Mouse (Mus musculus): Measurements from ENCODE around the gene Pif1. TPM values are rescaled to one million over a fixed set of nuclear protein-coding genes. Genes with fewer than 3 reads are reported as not detected.
A peak's percentile ranks its signal among the peaks of the same experiment; 100 is the strongest.

The Pif1 gene
- polyA plus RNA-seq, 1 experiment from 2014 or later: 9.5 TPM

DNA sequence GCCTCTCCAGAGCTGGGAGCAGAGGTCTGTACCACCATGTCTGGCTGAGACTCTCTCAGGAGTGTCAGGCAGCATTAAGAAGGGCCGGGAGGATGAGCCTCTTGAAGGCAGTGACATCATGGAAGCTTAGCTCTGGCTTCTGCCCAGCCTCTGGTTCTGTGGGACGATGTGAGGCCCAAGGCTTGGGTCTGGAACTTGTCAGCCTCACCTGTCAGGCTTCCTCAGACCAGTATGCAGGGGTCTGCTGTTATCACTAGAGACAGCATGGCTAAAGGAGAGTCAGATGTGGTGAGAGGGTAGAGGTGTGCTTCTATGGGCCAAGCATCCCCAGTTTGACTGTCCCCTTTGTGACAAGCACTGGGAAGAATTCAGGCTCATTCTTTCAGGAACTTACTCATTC is 26.1 kb downstream of the Pif1 start:
- peak overlapping the region; percentile 65 for H3K27ac ChIP-seq (ENCODE audit: low read depth, low read length)
- peaks cover 8% of the 10 kb centered on the region; the same call in 1 of the 2 replicates for H3K4me1 ChIP-seq (ENCODE audit: control insufficient read depth, insufficient read depth, low read length)
- peak overlapping the region; percentile 6; the same call in 1 of the 2 replicates for H3K4me2 ChIP-seq
- WGBS (ENCODE audit: insufficient replicate concordance): 4% methylated on average over 2 of the region's 2 CpGs
- H3K9me3 ChIP-seq (replicated peaks; ENCODE audit: control insufficient read depth, low read length): no peaks in the 10 kb centered on the region
- no peaks in the 10 kb centered on the region for H3K36me3 ChIP-seq (ENCODE audit: control insufficient read depth, insufficient read depth, low read length)
- H3K27me3 ChIP-seq (ENCODE audit: control insufficient read depth, insufficient read depth, low read length): no peaks in the 10 kb centered on the region
- H3K9ac ChIP-seq (ENCODE audit: low read depth, low read length): no peak overlapping the region
- ATAC-seq (replicated peaks; ENCODE audit: insufficient number of reproducible peaks, low FRiP score, low TSS enrichment): peak; percentile 76
- no peak overlapping the region for H3K4me3 ChIP-seq (ENCODE audit: low read depth, low read length)

DNA sequence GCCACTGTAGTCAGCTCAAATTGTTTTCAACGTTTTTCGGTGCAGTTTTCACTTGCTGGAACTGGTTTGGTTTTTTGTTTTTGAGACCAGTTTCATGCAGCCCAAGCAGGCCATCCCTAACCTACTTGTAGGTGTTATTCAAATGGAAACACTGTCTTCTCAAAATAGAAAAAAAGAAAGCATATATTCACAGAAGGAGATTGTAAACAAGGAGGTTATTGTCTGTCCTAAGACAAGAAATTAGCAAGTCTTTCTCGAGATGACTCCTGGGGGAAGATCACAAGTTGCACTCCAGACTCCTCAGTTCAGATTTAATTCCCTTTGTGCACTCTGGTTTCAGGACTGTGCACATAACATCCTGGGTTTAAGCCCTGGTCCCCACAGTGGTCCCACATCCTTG is 32.4 kb downstream of the Pif1 start:
- no peak for ATAC-seq (replicated peaks; ENCODE audit: insufficient number of reproducible peaks, low FRiP score, low TSS enrichment)
- WGBS (ENCODE audit: insufficient replicate concordance): 66% methylated on average over 3 of the region's 3 CpGs
- no peak overlapping the region for H3K27ac ChIP-seq (ENCODE audit: low read depth, low read length)

DNA sequence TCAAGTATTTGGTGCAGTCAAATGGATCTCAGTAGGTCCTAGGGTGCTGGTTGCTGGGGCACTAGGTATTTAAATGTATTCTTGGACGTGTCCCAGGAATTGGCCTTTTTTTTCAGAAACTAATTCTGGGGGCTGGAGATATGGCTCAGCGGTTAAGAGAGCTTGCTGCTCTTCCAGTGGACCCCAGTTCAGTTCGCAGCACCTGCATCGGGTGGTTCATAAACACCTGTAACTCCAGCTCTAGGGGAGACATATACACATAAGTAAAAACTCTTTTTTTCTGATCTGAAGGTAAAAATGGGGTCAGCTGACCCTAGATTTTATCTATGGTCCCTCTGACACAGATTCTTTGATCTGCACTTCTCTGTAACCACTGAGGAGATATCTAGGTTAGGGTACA is 34.2 kb downstream of the Pif1 start:
- no peak overlapping the region for H3K4me2 ChIP-seq
- WGBS (ENCODE audit: insufficient replicate concordance): 85% methylated on average over 4 of the region's 4 CpGs
- no peak overlapping the region for H3K4me3 ChIP-seq (ENCODE audit: low read depth, low read length)
- no peaks in the 10 kb centered on the region for H3K4me1 ChIP-seq (ENCODE audit: control insufficient read depth, insufficient read depth, low read length)
- no peak for ATAC-seq (replicated peaks; ENCODE audit: insufficient number of reproducible peaks, low FRiP score, low TSS enrichment)
- H3K36me3 ChIP-seq (ENCODE audit: control insufficient read depth, insufficient read depth, low read length): no peaks in the 10 kb centered on the region
- no peaks in the 10 kb centered on the region for H3K27me3 ChIP-seq (ENCODE audit: control insufficient read depth, insufficient read depth, low read length)
- H3K9me3 ChIP-seq (replicated peaks; ENCODE audit: control insufficient read depth, low read length): no peaks in the 10 kb centered on the region
- H3K9ac ChIP-seq (ENCODE audit: low read depth, low read length): no peak overlapping the region
- no peak overlapping the region for H3K27ac ChIP-seq (ENCODE audit: low read depth, low read length)

More for the DNA sequence above, 32.4 kb downstream of the Pif1 start:
- no peaks in the 10 kb centered on the region for H3K27me3 ChIP-seq (ENCODE audit: control insufficient read depth, insufficient read depth, low read length)
- no peaks in the 10 kb centered on the region for H3K4me1 ChIP-seq (ENCODE audit: control insufficient read depth, insufficient read depth, low read length)
- H3K9me3 ChIP-seq (replicated peaks; ENCODE audit: control insufficient read depth, low read length): no peaks in the 10 kb centered on the region
- no peak overlapping the region for H3K9ac ChIP-seq (ENCODE audit: low read depth, low read length)
- no peaks in the 10 kb centered on the region for H3K36me3 ChIP-seq (ENCODE audit: control insufficient read depth, insufficient read depth, low read length)
- H3K4me3 ChIP-seq (ENCODE audit: low read depth, low read length): no peak overlapping the region
- H3K4me2 ChIP-seq: no peak overlapping the region

DNA sequence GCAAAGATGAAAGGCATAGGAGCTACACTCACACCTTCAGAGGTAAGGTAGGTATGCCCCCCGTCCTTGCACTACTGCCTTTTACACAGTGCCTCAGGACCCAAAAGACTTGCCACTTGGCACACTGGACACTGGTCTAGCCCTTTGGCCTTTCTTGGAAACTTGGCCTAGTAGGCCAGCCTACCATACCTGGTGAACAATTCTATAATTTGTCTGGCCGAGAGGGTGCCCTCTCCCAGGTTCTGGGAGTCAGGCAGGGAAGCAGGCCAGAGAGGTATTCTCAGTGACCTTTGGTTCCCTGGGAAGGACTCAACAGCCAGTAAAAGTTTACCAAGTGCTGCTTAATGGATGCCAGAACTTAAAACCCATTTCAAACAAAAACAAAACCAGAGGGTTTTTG is 34.7 kb downstream of the Pif1 start:
- 75% methylated on average over 2 of the region's 2 CpGs for WGBS (ENCODE audit: insufficient replicate concordance)
- H3K4me3 ChIP-seq (ENCODE audit: low read depth, low read length): no peak overlapping the region
- no peak for ATAC-seq (replicated peaks; ENCODE audit: insufficient number of reproducible peaks, low FRiP score, low TSS enrichment)
- no peaks in the 10 kb centered on the region for H3K36me3 ChIP-seq (ENCODE audit: control insufficient read depth, insufficient read depth, low read length)
- H3K27me3 ChIP-seq (ENCODE audit: control insufficient read depth, insufficient read depth, low read length): no peaks in the 10 kb centered on the region
- no peaks in the 10 kb centered on the region for H3K4me1 ChIP-seq (ENCODE audit: control insufficient read depth, insufficient read depth, low read length)
- H3K27ac ChIP-seq (ENCODE audit: low read depth, low read length): no peak overlapping the region
- H3K9me3 ChIP-seq (replicated peaks; ENCODE audit: control insufficient read depth, low read length): no peaks in the 10 kb centered on the region
- H3K9ac ChIP-seq (ENCODE audit: low read depth, low read length): no peak overlapping the region
- H3K4me2 ChIP-seq: no peak overlapping the region

DNA sequence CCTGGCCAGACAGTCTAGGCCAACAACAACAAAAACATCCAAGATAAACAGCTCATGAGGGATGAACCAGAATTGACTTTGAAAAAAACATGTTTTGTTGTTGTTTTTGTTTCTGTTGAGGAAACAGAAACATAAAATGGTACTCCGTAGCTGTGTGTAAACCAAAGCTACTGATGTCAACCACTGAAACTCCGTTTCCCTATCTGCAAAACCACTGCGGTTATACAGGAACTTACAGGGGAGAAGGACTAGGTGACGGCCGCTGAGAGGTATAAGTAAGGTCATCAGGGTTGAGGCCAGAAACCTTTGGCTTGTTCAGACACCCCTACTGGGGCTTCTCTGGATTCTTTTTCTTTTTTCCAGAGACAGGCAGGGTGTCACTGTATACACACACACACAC is 35.9 kb downstream of the Pif1 start:
- Histone ChIP-seq H3K4me2 (no peak overlapping the region), H3K9me3 (replicated peaks; ENCODE audit: control insufficient read depth, low read length) (no peaks in the 10 kb centered on the region), H3K27me3 (ENCODE audit: control insufficient read depth, insufficient read depth, low read length) (no peaks in the 10 kb centered on the region), H3K36me3 (ENCODE audit: control insufficient read depth, insufficient read depth, low read length) (no peaks in the 10 kb centered on the region), H3K27ac (ENCODE audit: low read depth, low read length) (no peak overlapping the region), H3K4me1 (ENCODE audit: control insufficient read depth, insufficient read depth, low read length) (no peaks in the 10 kb centered on the region), H3K4me3 (ENCODE audit: low read depth, low read length) (no peak overlapping the region), H3K9ac (ENCODE audit: low read depth, low read length) (no peak overlapping the region)
- WGBS (ENCODE audit: insufficient replicate concordance): 75% methylated on average over 5 of the region's 5 CpGs
- ATAC-seq (replicated peaks; ENCODE audit: insufficient number of reproducible peaks, low FRiP score, low TSS enrichment): no peak

DNA sequence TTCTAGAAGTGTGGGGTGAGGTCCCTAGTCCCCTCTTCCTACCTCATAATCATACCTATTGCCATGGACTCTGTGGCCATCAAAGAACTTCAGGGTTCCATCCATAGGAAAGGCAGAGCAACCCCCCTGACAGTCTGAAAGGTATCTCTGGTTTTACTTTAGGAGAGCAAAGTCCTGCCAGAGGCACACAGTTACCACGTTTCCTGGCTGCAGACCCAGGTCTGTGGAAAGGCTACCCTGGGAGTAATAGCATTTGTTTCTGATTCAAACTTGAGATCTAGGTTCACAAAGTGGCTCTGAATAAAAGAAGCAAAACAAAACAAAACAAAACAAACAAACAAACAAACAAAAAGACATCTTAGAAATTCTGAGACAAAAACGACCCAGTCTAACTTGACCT is 37.3 kb downstream of the Pif1 start:
- H3K27ac ChIP-seq (ENCODE audit: low read depth, low read length): no peak overlapping the region
- H3K4me1 ChIP-seq (ENCODE audit: control insufficient read depth, insufficient read depth, low read length): no peaks in the 10 kb centered on the region
- no peaks in the 10 kb centered on the region for H3K9me3 ChIP-seq (replicated peaks; ENCODE audit: control insufficient read depth, low read length)
- no peak for ATAC-seq (replicated peaks; ENCODE audit: insufficient number of reproducible peaks, low FRiP score, low TSS enrichment)
- no peaks in the 10 kb centered on the region for H3K27me3 ChIP-seq (ENCODE audit: control insufficient read depth, insufficient read depth, low read length)
- H3K36me3 ChIP-seq (ENCODE audit: control insufficient read depth, insufficient read depth, low read length): no peaks in the 10 kb centered on the region
- H3K4me2 ChIP-seq: no peak overlapping the region
- WGBS (ENCODE audit: insufficient replicate concordance): 71% methylated on average over 2 of the region's 2 CpGs
- H3K9ac ChIP-seq (ENCODE audit: low read depth, low read length): no peak overlapping the region
- no peak overlapping the region for H3K4me3 ChIP-seq (ENCODE audit: low read depth, low read length)

DNA sequence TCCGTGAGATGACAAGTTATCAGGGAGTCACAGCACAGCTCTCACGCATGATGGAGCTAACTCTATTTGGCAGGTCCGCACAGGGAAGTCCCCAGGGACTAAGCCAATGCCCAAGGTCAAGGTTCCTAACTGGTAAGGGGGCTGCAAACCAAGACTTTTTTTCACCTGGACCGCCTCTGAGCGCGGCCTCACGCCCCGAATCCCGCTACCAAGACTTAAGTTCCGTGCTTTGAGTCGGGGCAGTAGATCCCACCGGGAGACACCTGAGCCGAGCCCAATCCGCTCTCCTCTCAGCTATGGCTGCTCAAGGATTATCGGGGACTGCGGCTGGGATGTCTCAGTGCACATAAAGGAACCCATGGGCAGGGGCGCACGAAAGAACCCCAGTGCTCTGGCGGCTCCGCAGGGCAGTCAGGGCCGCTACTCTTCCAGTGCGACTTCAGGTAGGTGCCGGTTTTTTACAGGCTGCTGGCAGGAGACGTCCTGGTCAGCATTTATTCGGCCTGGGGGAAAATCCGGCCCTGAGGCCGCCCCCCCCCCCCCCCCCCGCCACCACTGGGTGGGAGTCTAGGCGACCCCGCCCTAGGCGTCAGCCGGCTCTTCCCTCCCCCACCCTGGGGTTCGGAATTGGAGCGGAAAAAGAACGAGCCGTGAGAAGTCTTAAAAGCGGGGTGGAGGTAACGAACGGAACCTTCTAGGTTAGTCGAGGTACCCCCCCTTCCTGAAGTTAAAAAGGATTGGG is 42.2 kb downstream of the Pif1 start, which contains the start of gene Rbpms2:
Gene Rbpms2 (plus strand): TSS at position 624 of the 742 bp plus-strand sequence.
- ATAC-seq (replicated peaks; ENCODE audit: insufficient number of reproducible peaks, low FRiP score, low TSS enrichment): 0 out of 2 replicates have a peak, but pooled peaks have one; percentile 28
- H3K4me3 ChIP-seq (ENCODE audit: low read depth, low read length): peak within 1 kb of the TSS; percentile 71
- no peaks in the 10 kb centered on the region for H3K27me3 ChIP-seq (ENCODE audit: control insufficient read depth, insufficient read depth, low read length)
- H3K9ac ChIP-seq (ENCODE audit: low read depth, low read length): peak within 1 kb of the TSS; percentile 96
- no peaks in the 10 kb centered on the region for H3K36me3 ChIP-seq (ENCODE audit: control insufficient read depth, insufficient read depth, low read length)
- H3K4me2 ChIP-seq: peak within 1 kb of the TSS; percentile 91
- H3K27ac ChIP-seq (ENCODE audit: low read depth, low read length): peak within 1 kb of the TSS; percentile 95
- peaks cover 2% of the 10 kb centered on the region; the same call in 1 of the 2 replicates for H3K4me1 ChIP-seq (ENCODE audit: control insufficient read depth, insufficient read depth, low read length)
- H3K9me3 ChIP-seq (replicated peaks; ENCODE audit: control insufficient read depth, low read length): no peaks in the 10 kb centered on the region
- WGBS (ENCODE audit: insufficient replicate concordance): 1% methylated on average over 37 of the region's 40 CpGs

DNA sequence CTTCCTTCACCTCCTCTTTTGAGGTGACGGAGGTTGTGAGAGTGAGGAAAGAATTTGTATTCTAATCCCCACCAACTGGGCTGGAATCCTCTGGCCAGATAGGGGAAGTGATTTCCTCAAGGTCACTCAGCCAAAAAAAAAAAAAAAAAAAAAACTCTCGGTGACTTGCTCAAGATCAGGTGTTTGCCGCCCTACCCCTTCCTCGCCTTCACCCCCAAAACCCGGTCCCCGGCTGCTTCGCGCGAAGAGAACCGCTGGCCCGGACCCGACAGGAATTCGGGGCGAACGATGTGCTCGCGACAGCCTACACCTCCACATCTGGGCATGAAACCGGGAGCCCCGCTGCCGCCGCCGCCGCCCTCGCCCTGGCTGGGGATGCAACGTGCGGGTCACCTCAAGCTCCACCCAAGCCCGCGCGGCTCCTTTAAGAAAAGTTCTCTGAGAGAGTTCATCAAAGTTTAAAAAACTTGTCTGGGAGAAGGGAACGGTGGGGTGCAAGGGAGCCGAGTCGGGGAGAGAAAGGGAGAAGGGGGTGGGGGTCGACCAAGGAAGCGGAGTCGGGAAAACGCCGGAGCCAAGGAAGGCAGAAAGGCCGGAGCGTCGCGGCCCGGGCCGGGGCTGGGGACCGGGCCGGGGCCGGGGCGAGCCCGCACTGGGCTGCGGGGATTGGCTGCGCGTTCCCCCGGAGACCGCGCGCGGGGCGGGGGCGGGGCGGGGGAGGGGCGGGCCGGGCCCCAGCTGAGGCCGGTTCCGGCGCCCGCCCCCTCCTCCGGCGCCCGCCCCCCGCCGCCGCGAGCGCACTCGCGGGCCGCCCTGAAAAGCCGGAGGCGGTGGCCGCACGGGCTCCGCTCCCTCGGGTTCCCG is 43.0 kb downstream of the Pif1 start:
- peak; percentile 88 for ATAC-seq (replicated peaks; ENCODE audit: insufficient number of reproducible peaks, low FRiP score, low TSS enrichment)
- peak overlapping the region; percentile 95 for H3K27ac ChIP-seq (ENCODE audit: low read depth, low read length)
- H3K9ac ChIP-seq (ENCODE audit: low read depth, low read length): peak overlapping the region; percentile 96
- under 1% methylated on average over 51 of the region's 83 CpGs for WGBS (ENCODE audit: insufficient replicate concordance)
- peak overlapping the region; percentile 71 for H3K4me3 ChIP-seq (ENCODE audit: low read depth, low read length)
- peak overlapping the region; percentile 91 for H3K4me2 ChIP-seq
- H3K36me3 ChIP-seq (ENCODE audit: control insufficient read depth, insufficient read depth, low read length): no peaks in the 10 kb centered on the region
- no peaks in the 10 kb centered on the region for H3K9me3 ChIP-seq (replicated peaks; ENCODE audit: control insufficient read depth, low read length)
- H3K27me3 ChIP-seq (ENCODE audit: control insufficient read depth, insufficient read depth, low read length): no peaks in the 10 kb centered on the region
- peaks cover 2% of the 10 kb centered on the region; the same call in 1 of the 2 replicates for H3K4me1 ChIP-seq (ENCODE audit: control insufficient read depth, insufficient read depth, low read length)

Data from heart, embryonic 11.5 days (tissue).